Mouse (Mus musculus) A20 (cell line): Measurements from ENCODE around the gene Gm5741.

Experiments
- DNase-seq: peaks from one replicate; pipeline ENCODE4 v3.0.0-alpha.2; 2011; ENCODE audit warnings: low read depth, low spot score

The Gm5741 gene

DNA sequence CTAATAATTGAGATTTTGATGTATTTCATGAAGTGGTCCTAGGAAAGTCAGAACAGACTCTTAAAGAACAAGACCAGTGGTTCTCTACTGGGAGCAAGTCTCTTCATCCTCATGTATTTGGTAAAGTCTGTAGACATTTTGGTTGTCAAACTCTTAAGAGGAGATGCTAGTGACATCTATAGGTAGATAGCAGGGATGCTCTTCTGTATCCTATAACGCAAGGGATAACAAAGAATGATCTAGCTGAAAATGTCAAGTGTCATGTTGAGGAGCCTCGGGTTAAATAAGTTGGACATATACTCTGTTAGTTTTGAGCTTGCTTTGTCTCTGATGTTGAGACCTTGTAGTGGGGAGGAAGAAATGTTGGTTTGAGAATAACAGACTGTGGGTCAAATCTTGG lies 39.9 kb downstream of the Gm5741 start:
- peak; percentile 40 for DNase-seq

DNA sequence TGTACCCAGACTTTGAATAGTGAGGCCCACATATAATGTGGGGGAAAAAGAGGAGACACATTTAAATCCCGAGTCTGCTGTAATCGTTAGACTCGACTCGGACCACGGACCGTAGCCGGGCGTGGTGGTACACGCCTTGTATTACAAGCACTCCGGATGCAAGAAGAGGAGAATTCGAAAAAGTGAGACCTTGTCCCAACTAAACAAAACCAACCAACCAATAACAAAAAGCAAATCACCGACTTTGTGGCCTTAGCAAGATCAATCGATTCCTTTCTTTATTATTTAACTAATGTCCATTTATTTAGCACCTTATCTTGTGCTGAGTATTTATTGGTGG lies 40.3 kb downstream of the Gm5741 start:
- peak; percentile 49 for DNase-seq

GRCm38 (mm10) chr8:85026670-85027515 lies 40.9 kb downstream of the Gm5741 start, which contains the start of gene Trir:
TSS of gene Trir (plus strand) at chr8:85026823.
- DNase-seq = peak; percentile 98

DNA sequence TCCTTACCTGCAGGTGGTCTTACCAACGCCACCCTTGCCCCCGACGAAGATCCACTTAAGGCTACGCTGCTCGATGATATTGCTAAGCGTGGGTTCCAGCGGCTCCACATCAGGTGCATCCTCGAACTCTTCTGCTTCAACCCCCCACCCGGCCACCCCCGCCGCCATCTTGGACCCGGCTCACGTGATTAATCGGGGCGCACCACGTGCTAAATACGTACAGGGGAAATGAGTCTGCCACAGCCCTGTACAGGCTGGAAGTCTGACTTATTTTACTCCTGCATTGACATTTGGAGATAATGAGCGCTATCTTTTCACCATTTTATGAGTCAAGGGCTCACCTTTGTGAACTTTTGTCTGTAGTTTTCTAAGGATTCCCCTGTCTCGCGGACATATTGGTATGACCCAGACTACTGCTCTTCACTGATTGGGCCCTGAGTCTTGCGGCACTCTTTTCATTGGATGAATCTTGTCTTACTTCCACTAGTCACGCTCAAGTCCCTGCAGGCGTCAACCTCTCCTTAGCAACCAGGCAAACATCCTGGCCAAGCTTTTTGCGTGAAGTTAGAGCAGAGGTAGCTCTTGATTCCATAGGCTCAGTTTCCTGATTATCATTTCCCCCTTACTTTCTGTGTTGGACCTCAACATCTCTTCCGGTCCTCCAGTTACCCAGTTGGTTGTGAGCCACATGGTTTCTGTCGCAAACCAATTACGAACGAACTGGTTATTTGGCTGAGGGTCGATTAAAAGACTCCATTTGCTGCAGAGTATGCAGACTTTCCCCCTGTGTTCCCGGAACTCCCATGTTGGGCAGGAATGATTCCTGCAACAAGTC lies 42.5 kb downstream of the Gm5741 start, which contains the start of gene Asna1:
TSS of gene Asna1 (minus strand) at position 184 of the 835 bp plus-strand sequence.
- peak; percentile 94 for DNase-seq

GRCm38 (mm10) chr8:85023846-85024245 lies 43.9 kb downstream of the Gm5741 start:
- DNase-seq = no peak

- DNase-seq = no peak
Observed at GRCm38 (mm10) chr8:85021514-85022055, 46.2 kb downstream of the Gm5741 start.
